ENCODE assay signal across 12 mouse cellular contexts in the genomic region with DNA sequence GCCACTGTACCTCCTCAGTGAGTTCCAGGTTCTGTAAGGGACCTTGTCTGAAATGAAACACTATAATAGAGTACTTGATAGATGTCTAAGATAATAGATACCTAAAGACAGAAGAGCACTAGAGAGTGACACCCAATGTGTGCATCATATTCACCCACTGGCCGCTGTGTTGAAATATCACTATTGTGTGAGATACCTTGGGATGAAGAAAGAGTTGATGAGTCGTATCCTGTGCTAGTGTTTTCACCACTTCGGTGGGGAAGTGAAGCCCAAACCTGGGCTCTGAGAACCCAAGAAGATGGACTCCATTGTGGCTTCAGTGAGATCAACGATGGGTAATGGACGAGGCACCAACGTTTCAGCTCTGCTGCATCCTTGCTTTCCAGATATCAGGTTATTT. TPM values are rescaled to one million over a fixed set of nuclear protein-coding genes. Genes with fewer than 3 reads are reported as not detected.
"Had no signal": no experiment of that assay in that cellular context is flagged by ENCODE, and none has a peak within 500 bp of the region (broad histone marks: within the 10 kb centered on the region; RNA-seq: fewer than 3 reads in every experiment).

No protein-coding gene starts in this region.

RNA-seq across cellular contexts. Expression of a gene that starts 26.6 kb away (rescaled TPM):
- total RNA-seq: forebrain, postnatal 0 days; gastrocnemius, adult 18-20 months; gastrocnemius, adult 2 months; gastrocnemius, adult 8-10 months; gastrocnemius, postnatal 10 days; gastrocnemius, postnatal 14 days; gastrocnemius, postnatal 25 days; gastrocnemius, postnatal 36 days; gastrocnemius, postnatal 4 days; heart, adult 18-20 months; heart, adult 2 months; heart, adult 8-10 months had no signal

RNA-seq across cellular contexts. Expression of a gene that starts 32.2 kb away (rescaled TPM):
- total RNA-seq: forebrain, postnatal 0 days; gastrocnemius, adult 18-20 months; gastrocnemius, adult 2 months; gastrocnemius, adult 8-10 months; gastrocnemius, postnatal 10 days; gastrocnemius, postnatal 14 days; gastrocnemius, postnatal 25 days; gastrocnemius, postnatal 36 days; gastrocnemius, postnatal 4 days; heart, adult 18-20 months; heart, adult 2 months; heart, adult 8-10 months had no signal

RNA-seq across cellular contexts. Expression of a gene that starts 32.4 kb away (rescaled TPM):
- total RNA-seq: forebrain, postnatal 0 days; gastrocnemius, adult 18-20 months; gastrocnemius, adult 2 months; gastrocnemius, adult 8-10 months; gastrocnemius, postnatal 10 days; gastrocnemius, postnatal 14 days; gastrocnemius, postnatal 25 days; gastrocnemius, postnatal 36 days; gastrocnemius, postnatal 4 days; heart, adult 18-20 months; heart, adult 2 months; heart, adult 8-10 months had no signal
